Mouse (Mus musculus) embryonic facial prominence, embryonic 10.5 days (tissue): ENCODE measurements around the gene Uqcc1. TPM values are rescaled to one million over a fixed set of nuclear protein-coding genes. Genes with fewer than 3 reads are reported as not detected.
A peak's percentile ranks its signal among the peaks of the same experiment; 100 is the strongest.
"Not testable (repeated sequence)": the region's sequence is repeated elsewhere in the genome, so short reads cannot be mapped to it uniquely, and the experiment has no call there.

Experiments
- DNase-seq: peaks from one replicate; pipeline ENCODE4 v3.0.0-alpha.2; 2017; ENCODE audit warnings: low spot score
- H3K27ac ChIP-seq: fragments of 300-500 bp; sonication (generic); replicated peaks from 2 replicates; pipeline ENCODE4 v1.5.1; 2016; ENCODE audit warnings: mild to moderate bottlenecking
- H3K27me3 ChIP-seq: fragments of 300-500 bp; sonication (generic); replicated peaks from 2 replicates; pipeline ENCODE4 v1.6.1; 2016; ENCODE audit warnings: low read depth, mild to moderate bottlenecking; ENCODE audit not compliant: poor library complexity, severe bottlenecking
- H3K36me3 ChIP-seq: fragments of 300-500 bp; sonication (generic); replicated peaks from 2 replicates; pipeline ENCODE4 v1.6.1; 2016; ENCODE audit warnings: mild to moderate bottlenecking, moderate library complexity
- H3K4me1 ChIP-seq: fragments of 300-500 bp; sonication (generic); 2 replicates; pipeline ENCODE4 v1.6.1; 2016
- H3K4me3 ChIP-seq: fragments of 300-500 bp; sonication (generic); 2 replicates; pipeline ENCODE4 v1.5.1; 2016; ENCODE audit warnings: mild to moderate bottlenecking, moderate library complexity
- H3K9me3 ChIP-seq: fragments of 300-500 bp; sonication (generic); 2 replicates; pipeline ENCODE4 v1.6.1; 2016; ENCODE audit warnings: mild to moderate bottlenecking
- WGBS: fragments of 180-500 bp; shearing (Covaris S2); methylation state at CpG from one replicate; pipeline ENCODE4 v1.1.7; 2016; 5-methylcytosine and 5-hydroxymethylcytosine counted together
- polyA plus RNA-seq: library from polyadenylated mRNA; unstranded; fragments of >200 nt; fragmentation: Nextera tagmentation; extraction: Ambion mirVana; gene quantifications from 2 replicates; pipeline ENCODE4 v1.2.1, GENCODE M21; 2016

Gene Uqcc1
- polyA plus RNA-seq, 1 experiment from 2014 or later, result 74.2 TPM

- Histone ChIP-seq H3K9me3 (no peaks in the 10 kb centered on the region), H3K27ac (no peak overlapping the region), H3K4me3 (no peak overlapping the region), H3K36me3 (no peaks in the 10 kb centered on the region), H3K27me3 (peaks cover 14% of the 10 kb centered on the region; the same call in 1 of the 2 replicates), H3K4me1 (peaks cover 3% of the 10 kb centered on the region; the same call in 1 of the 2 replicates)
- WGBS, result 73% methylated on average over 3 of the region's 3 CpGs
- no peak for DNase-seq
Observed at GRCm38 (mm10) chr2:155837961-155838360, 92.1 kb downstream of the Uqcc1 start.

- H3K27ac ChIP-seq, result no peak within 1 kb of the TSS
- H3K4me1 ChIP-seq, result peaks cover 7% of the 10 kb centered on the region; the same call in 1 of the 2 replicates
- no peaks in the 10 kb centered on the region for H3K36me3 ChIP-seq
- no peak for DNase-seq
- H3K4me3 ChIP-seq, result no peak within 1 kb of the TSS
- H3K27me3 ChIP-seq, result peaks cover 14% of the 10 kb centered on the region; the same call in 1 of the 2 replicates
- H3K9me3 ChIP-seq, result no peaks in the 10 kb centered on the region
- 62% methylated on average over 9 of the region's 9 CpGs for WGBS
Observed at GRCm38 (mm10) chr2:155834732-155835131, 95.4 kb downstream of the Uqcc1 start, which contains the start of gene Fam83c. Fam83c (minus strand) TSS chr2:155834854.

GRCm38 (mm10) chr2:155832087-155832486 is 98.0 kb downstream of the Uqcc1 start:
- peaks cover 10% of the 10 kb centered on the region; the same call in 1 of the 2 replicates for H3K27me3 ChIP-seq
- not testable (repeated sequence) for H3K27ac ChIP-seq, H3K36me3 ChIP-seq, H3K4me3 ChIP-seq, DNase-seq, H3K9me3 ChIP-seq
- H3K4me1 ChIP-seq, result peaks cover 16% of the 10 kb centered on the region
- 64% methylated on average over 1 of the region's 1 CpGs for WGBS

GRCm38 (mm10) chr2:155831302-155831701 is 98.8 kb downstream of the Uqcc1 start:
- Histone ChIP-seq H3K36me3 (no peaks in the 10 kb centered on the region), H3K27ac (no peak overlapping the region), H3K27me3 (peaks cover 10% of the 10 kb centered on the region; the same call in 1 of the 2 replicates), H3K9me3 (no peaks in the 10 kb centered on the region), H3K4me1 (peaks cover 21% of the 10 kb centered on the region), H3K4me3 (no peak overlapping the region)
- 67% methylated on average over 9 of the region's 9 CpGs for WGBS
- peak; percentile 40 for DNase-seq

GRCm38 (mm10) chr2:155830841-155831240 is 99.3 kb downstream of the Uqcc1 start:
- Histone ChIP-seq H3K9me3 (no peaks in the 10 kb centered on the region), H3K36me3 (no peaks in the 10 kb centered on the region), H3K27me3 (peaks cover 10% of the 10 kb centered on the region; the same call in 1 of the 2 replicates), H3K27ac (no peak overlapping the region), H3K4me3 (no peak overlapping the region), H3K4me1 (peaks cover 23% of the 10 kb centered on the region)
- no peak for DNase-seq
- 90% methylated on average over 8 of the region's 8 CpGs for WGBS

- peak; percentile 94 for DNase-seq
- H3K4me3 ChIP-seq, result peak within 1 kb of the TSS; percentile 85
- 4% methylated on average over 27 of the region's 27 CpGs for WGBS
- H3K9me3 ChIP-seq, result no peaks in the 10 kb centered on the region
- H3K27me3 ChIP-seq, result no peaks in the 10 kb centered on the region
- peak within 1 kb of the TSS; percentile 86 for H3K27ac ChIP-seq
- H3K36me3 ChIP-seq, result peaks cover 24% of the 10 kb centered on the region
- H3K4me1 ChIP-seq, result peaks cover 26% of the 10 kb centered on the region
Observed at GRCm38 (mm10) chr2:155826630-155827424, 103.3 kb downstream of the Uqcc1 start, which contains the start of gene Eif6. Eif6 (minus strand) TSS chr2:155826925.

- Histone ChIP-seq H3K27ac (peak overlapping the region; percentile 86), H3K4me3 (peak overlapping the region; percentile 85), H3K9me3 (no peaks in the 10 kb centered on the region), H3K36me3 (peaks cover 31% of the 10 kb centered on the region), H3K27me3 (no peaks in the 10 kb centered on the region), H3K4me1 (peaks cover 26% of the 10 kb centered on the region)
- peak; percentile 37 for DNase-seq
- 3% methylated on average over 52 of the region's 52 CpGs for WGBS
Observed at GRCm38 (mm10) chr2:155825904-155826629, 104.0 kb downstream of the Uqcc1 start.

GRCm38 (mm10) chr2:155823722-155824121 is 106.4 kb downstream of the Uqcc1 start:
- Histone ChIP-seq H3K27ac (no peak overlapping the region), H3K9me3 (no peaks in the 10 kb centered on the region), H3K27me3 (no peaks in the 10 kb centered on the region), H3K4me1 (peaks cover 40% of the 10 kb centered on the region), H3K36me3 (peaks cover 48% of the 10 kb centered on the region), H3K4me3 (no peak overlapping the region)
- 93% methylated on average over 8 of the region's 8 CpGs for WGBS
- no peak for DNase-seq

- H3K4me1 ChIP-seq, result peaks cover 39% of the 10 kb centered on the region
- no peaks in the 10 kb centered on the region for H3K9me3 ChIP-seq
- no peak for DNase-seq
- H3K36me3 ChIP-seq, result peaks cover 48% of the 10 kb centered on the region
- H3K4me3 ChIP-seq, result no peak overlapping the region
- 0 out of 2 replicates have a peak, but pooled peaks cover 8% of the 10 kb centered on the region for H3K27me3 ChIP-seq
- no peak overlapping the region for H3K27ac ChIP-seq
- WGBS, result 90% methylated on average over 5 of the region's 5 CpGs
Observed at GRCm38 (mm10) chr2:155820779-155821178, 109.3 kb downstream of the Uqcc1 start.

- Histone ChIP-seq H3K36me3 (peaks cover 48% of the 10 kb centered on the region), H3K4me1 (peaks cover 30% of the 10 kb centered on the region), H3K27ac (peak overlapping the region; percentile 84), H3K4me3 (peak overlapping the region; percentile 75), H3K27me3 (0 out of 2 replicates have a peak, but pooled peaks cover 9% of the 10 kb centered on the region), H3K9me3 (no peaks in the 10 kb centered on the region)
- WGBS, result 68% methylated on average over 6 of the region's 6 CpGs
- DNase-seq, result no peak
Observed at GRCm38 (mm10) chr2:155819449-155820251, 110.5 kb downstream of the Uqcc1 start.

GRCm38 (mm10) chr2:155819392-155819448 is 110.9 kb downstream of the Uqcc1 start, which contains the start of gene BC029722:
BC029722 (minus strand) TSS chr2:155819426.
- H3K27me3 ChIP-seq, result 0 out of 2 replicates have a peak, but pooled peaks cover 9% of the 10 kb centered on the region
- peaks cover 48% of the 10 kb centered on the region for H3K36me3 ChIP-seq
- no peak for DNase-seq
- H3K27ac ChIP-seq, result peak within 1 kb of the TSS; percentile 84
- no peaks in the 10 kb centered on the region for H3K9me3 ChIP-seq
- peak within 1 kb of the TSS; percentile 75 for H3K4me3 ChIP-seq
- peaks cover 30% of the 10 kb centered on the region for H3K4me1 ChIP-seq
